Mouse (Mus musculus) retina, postnatal 7 days (tissue): Measurements from ENCODE around the gene Hivep2.

Experiments
- DNase-seq: peaks from one replicate; pipeline ENCODE4 v3.0.0-alpha.2; 2012; ENCODE audit warnings: low read depth, low spot score

The Hivep2 gene

GRCm38 (mm10) chr10:13965974-13966829, at the start of gene Hivep2:
Hivep2 (plus strand) TSS chr10:13966075.
- DNase-seq = peak; percentile 19

DNA sequence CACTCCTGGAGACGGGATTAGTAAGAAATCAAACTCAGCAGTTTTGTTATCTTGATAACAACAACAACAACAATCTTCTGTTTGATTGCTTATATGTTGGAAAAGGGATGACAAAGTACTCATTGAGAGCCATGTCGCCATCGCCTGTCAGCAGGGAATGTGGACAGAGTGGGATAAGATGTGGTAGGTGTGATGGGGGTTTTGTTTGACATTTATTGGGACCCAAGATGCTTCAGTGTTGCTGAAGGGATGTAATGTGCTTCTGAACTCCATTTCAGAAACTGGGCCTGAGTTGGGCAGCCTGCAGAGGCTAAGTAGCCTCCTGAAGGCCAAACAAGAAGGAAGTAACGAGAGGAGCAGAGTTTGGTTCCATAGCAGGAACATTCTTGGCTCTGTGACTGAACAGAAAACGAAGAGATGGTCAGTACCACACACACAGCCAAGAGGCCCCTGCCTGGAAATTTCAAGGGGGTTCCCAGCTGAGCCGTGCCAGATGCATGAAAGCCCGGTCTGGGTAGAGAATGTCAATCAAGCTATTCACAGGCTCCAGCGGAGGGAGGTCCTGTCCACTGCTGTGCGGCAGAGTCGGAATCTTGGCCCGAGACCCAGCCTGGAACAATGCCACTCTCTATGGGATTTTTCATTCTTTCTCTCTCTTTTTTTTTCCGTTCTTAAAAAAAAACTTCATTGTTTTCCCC, 49.1 kb upstream of the Hivep2 start:
- peak; percentile 4 for DNase-seq

DNA sequence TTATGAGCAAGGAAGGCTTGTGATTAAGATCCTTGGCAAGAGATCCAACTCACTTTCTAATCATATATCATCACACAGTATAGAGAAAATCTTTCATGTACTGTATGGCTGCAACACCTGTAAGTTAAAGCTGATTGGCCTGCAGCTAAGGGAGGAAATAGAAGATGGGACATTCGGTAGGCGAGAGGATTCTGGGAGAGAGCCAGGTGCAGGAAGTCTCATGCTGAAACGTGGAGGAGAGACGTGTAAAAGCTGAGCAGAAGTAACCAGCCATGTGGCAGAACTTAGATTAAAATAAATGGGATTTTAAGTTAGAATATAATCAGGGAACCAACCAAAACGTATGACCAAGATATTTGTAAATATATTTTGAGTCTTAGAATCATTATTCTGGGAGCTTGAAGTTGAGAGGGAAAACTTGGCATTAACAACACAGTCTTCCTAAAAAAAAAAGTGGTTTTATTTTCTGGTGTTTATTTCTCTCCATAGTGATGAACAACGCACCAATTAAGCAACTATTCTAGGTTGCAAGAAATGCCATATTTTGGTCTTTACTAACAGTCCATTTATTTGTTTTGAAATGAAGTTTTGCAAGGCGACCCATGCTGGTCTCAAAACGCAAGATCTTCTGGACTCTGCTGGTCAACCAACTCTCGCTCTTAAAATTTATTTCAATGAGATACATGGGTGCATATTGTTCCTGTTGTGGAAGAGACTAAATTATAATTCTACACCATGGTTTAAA, 44.1 kb upstream of the Hivep2 start:
- DNase-seq = no peak

- no peak for DNase-seq
These were observed 36.6 kb upstream of the Hivep2 start for GRCm38 (mm10) chr10:13929306-13929705.

- no peak for DNase-seq
These were observed 33.7 kb upstream of the Hivep2 start for GRCm38 (mm10) chr10:13932147-13932546.

DNA sequence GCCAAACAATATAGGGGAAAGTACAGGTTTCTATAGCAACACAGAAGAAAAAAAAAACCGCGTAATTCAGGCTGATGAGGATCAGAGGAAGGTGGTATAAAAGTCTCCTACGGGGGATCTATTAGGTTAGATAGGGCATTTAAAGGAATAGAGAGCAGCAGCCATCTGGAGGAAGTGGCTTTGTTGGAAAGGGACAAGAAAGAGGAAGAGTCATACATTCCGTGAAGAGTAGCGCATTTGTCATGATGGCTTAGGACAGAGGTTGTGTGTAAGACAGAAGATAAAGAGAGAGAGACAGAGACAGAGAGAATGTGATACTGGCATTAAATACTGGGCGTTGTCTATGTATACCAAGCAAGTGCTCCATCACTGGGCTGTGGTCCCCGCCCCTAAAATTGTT, 32.6 kb upstream of the Hivep2 start:
- DNase-seq = no peak

DNA sequence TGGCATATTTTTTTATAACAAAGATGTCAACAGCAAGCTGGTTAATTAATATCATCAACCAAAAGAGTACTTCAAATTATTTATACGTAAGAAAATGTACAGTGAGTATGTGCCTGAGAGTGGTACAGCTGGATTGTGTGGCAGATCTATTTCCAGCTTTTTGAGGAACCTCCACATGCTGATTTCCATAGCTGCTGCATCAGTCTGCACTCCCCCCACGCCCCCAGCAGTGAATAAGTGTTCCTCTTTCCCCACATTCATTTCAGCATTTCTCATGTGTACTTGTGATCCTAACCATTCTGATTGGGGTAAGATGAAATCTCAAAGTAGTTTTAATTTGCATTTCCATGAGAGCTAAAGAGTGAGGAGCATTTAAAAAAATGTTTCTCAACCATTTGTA, 30.2 kb upstream of the Hivep2 start:
- DNase-seq = no peak

GRCm38 (mm10) chr10:13941406-13941805, 24.5 kb upstream of the Hivep2 start:
- no peak for DNase-seq

DNA sequence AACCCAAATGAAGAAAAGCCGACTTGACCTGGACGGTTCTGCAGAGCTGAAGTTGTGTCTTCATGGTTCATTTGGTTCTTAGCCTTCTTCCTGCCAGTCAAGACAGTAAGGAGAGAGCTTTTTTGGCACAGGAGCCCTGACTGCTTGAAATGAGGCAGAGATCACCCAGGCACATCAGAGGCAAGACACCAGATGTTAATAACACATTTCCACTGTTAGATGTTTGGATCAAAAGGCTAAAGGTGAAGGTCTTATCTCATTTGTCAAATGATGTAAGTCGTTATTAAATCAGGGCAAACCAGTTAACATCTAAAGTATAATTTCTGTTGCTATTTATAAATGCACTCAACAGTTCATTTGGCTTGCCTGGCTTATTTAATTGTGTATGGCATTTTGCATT, 22.2 kb upstream of the Hivep2 start:
- no peak for DNase-seq

DNA sequence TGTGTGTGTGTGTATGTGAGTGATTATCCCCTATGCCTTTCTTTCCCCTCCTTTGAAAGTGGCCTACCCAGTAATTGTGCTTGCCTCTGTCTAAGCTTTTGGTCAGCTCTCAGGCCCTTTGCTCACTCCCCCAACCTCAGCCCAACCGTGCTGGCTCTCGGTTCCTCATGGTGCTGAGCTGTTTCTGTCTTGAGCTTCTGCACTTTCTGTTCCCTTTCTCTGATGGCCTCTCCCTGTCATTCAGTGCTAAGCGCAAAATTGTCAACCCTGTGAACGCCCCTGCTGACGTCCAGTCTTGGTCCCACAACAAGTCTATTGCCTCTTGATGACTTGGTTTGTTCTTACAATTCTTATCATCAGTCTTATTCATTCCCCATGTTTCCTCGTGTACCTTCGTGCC, 19.4 kb upstream of the Hivep2 start:
- no peak for DNase-seq

DNA sequence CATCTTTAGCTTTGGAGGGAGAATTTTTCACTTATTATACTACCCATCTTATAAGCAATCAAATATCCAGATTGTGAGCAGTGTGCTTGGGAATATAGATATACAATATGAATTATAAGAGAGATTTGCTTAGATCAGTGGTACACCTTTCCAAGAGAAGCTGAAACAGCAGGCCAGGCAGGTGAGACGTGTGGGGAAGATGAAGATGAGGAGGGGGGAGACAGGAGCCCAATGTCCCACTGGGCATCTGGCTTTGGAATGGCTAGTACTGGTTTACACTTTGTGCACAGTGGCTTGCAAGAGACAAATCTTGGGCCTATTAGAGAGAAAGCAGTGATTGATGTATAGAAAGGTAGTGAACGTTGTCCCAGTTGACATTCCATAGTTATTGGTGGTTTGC, 2.9 kb upstream of the Hivep2 start:
- no peak for DNase-seq

- DNase-seq = no peak
These were observed 1.9 kb upstream of the Hivep2 start for GRCm38 (mm10) chr10:13963908-13964500.

GRCm38 (mm10) chr10:13964501-13965281, 1.2 kb upstream of the Hivep2 start:
- peak; percentile 37 for DNase-seq

- DNase-seq = peak; percentile 53
These were observed 430 bp upstream of the Hivep2 start for GRCm38 (mm10) chr10:13965316-13965973.

DNA sequence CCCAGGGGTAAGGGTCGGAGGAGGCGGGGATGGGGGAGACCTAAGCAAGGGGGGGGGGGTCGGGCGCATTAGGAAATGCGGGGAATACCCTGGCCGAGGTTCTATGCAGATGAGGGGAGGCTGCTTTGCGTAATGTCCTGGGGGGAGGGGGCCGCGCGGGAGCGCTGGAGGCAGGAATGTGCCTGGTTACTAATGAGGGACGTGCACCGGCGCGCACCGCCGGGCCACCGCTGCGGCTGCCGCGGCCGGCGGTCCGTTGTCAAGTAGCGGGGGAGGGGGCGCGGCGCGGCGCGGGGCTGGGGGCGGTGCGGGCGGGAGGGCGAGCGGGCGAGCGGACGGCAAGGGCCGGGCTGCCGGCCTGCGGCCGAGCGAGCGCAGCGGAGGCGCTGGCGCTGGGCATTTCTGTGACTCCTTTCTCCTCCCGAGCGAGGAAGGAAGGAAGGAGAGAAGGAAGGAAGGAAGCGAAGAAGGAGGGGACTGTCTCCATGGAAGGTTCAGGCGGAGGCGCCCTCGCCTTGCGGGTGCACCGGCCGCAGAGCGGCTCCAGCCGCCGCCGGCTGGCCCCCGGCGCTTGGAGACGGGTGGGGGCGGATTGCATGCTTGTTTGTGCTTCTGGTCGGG, 1.1 kb downstream of the Hivep2 start:
- peak; percentile 32 for DNase-seq

GRCm38 (mm10) chr10:13967451-13968233, 1.8 kb downstream of the Hivep2 start:
- DNase-seq = peak; percentile 42

DNA sequence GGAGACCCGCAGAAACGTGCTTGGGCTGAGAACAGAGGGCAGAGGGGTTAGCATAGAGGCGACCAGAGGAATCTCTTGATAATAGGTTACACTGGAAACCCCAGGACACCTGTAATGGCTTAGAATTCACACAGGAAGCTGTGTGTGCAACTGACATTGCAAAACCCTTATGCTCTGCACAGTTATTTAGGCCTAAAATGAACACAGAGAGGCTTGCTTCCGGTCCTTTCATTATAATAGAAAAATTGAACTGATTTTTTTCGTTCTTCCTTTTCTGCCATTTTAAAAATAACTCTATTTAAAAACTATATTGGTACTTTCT, 2.3 kb downstream of the Hivep2 start:
- no peak for DNase-seq

DNA sequence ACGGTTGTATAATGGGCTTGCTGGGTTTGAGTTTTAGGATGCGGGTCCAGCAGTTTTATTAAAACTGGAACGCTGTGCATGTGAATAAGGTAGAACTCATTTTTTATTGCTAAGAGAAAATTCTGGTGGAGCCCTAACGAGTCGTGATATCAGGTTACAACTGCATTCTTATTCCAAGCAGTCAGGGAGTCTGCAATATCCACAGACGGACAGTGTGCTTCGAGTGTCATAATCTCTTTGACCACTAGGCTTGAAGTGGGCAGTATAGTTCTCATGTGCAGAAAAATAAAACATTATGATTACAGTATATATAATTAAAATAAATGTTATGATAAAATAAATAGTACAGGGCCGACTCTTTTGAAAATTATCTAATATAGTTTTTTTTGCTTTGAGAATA, 3.1 kb downstream of the Hivep2 start:
- peak; percentile 20 for DNase-seq

DNA sequence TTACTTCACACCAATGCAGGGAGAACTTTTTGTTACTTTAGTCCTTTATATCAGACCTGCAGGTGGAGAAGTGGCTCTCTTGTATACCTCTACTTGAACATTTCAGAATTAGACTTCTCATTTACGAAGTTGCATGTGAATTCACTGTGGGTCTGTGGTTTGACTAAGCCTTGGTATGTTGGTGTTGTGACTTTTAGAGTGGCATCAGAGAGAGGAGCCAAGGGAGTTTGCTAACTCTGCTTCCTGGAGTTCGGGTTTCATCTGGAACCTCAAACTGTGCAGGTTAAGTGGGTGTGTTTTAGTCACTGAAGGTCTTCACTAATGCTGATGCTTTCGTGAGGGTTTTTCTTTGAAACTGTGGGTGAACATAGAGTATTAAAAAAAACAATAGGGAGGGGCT, 4.4 kb downstream of the Hivep2 start:
- DNase-seq = no peak

DNA sequence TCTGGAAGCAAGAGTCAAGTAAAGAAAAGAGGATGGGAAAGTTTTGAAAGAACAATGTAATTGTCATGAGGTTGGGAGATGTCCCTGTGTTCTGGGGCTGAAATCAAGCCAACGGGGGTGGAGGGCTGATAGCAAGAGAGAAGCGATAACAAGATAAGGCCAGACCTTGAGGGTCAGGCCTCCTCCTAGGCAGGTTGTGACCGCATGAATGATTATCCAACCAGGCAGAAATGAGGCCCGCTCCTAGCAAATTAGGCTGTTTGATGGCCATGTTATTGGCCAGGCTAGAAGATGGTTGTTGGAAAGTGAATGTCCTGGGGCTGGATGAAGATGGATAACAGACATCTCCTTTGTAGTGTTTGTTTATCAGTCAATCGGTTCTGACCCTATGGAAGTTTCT, 5.4 kb downstream of the Hivep2 start:
- no peak for DNase-seq
